Comparison of ENCODE assay signal across 9 mouse cellular contexts in genomic region chr2:148877016-148877770, GRCm38 (mm10). TPM values are rescaled to one million over a fixed set of nuclear protein-coding genes. Genes with fewer than 3 reads are reported as not detected.
DNase-seq lines count a peak whose midpoint lies in the region; ATAC-seq and TF ChIP-seq lines count a peak whose summit lies in the region.
"Had no signal": no experiment of that assay in that cellular context is flagged by ENCODE, and none has a peak within 500 bp of the region (broad histone marks: within the 10 kb centered on the region; RNA-seq: fewer than 3 reads in every experiment).

No protein-coding gene starts in this region.

- H3K9ac ChIP-seq in intestine, embryonic 16.5 days (ENCODE audit: low read depth, low read length), result no peak overlapping the region
- H3K9ac ChIP-seq: hindbrain, embryonic 15.5 days had no signal

- 26% methylated on average over 3 of the region's 3 CpGs for WGBS in intestine, embryonic 16.5 days
- WGBS in small intestine, adult 2 months, result 27% methylated on average over 3 of the region's 3 CpGs
- WGBS in cerebellum, adult 2 months, result 31% methylated on average over 3 of the region's 3 CpGs

- H3K4me2 ChIP-seq in intestine, embryonic 16.5 days (ENCODE audit: low read depth, low read length), result no peak overlapping the region
- H3K4me2 ChIP-seq: hindbrain, embryonic 15.5 days had no signal

- H3K4me3 ChIP-seq in cortical plate, adult 2 months (ENCODE audit: insufficient read depth, low read length), result no peak overlapping the region
- H3K4me3 ChIP-seq in intestine, embryonic 16.5 days (ENCODE audit: low read length), result no peak overlapping the region
- no peak overlapping the region for H3K4me3 ChIP-seq in small intestine, adult 2 months (ENCODE audit: low read depth, low read length)
- no peak overlapping the region for H3K4me3 ChIP-seq in cerebellum, adult 2 months (replicated peaks; ENCODE audit: insufficient read depth, low read depth, low read length)
- H3K4me3 ChIP-seq: hindbrain, embryonic 15.5 days had no signal

- H3K27me3 ChIP-seq in intestine, embryonic 16.5 days (replicated peaks; ENCODE audit: control insufficient read depth, insufficient read depth, low read length), result no peaks in the 10 kb centered on the region
- no peaks in the 10 kb centered on the region for H3K27me3 ChIP-seq in small intestine, adult 2 months (ENCODE audit: control insufficient read depth, insufficient read depth, low read length)
- no peaks in the 10 kb centered on the region for H3K27me3 ChIP-seq in cerebellum, adult 2 months (ENCODE audit: control insufficient read depth, insufficient read depth, low read length)
- H3K27me3 ChIP-seq: hindbrain, embryonic 15.5 days had no signal

- H3K4me1 ChIP-seq in cortical plate, adult 2 months (ENCODE audit: control insufficient read depth, insufficient read depth, low read length), result peaks cover 1% of the 10 kb centered on the region; the same call in 1 of the 2 replicates
- peaks cover 22% of the 10 kb centered on the region for H3K4me1 ChIP-seq in intestine, embryonic 16.5 days (ENCODE audit: control insufficient read depth, insufficient read depth, low read length)
- peaks cover 11% of the 10 kb centered on the region; the same call in 1 of the 2 replicates for H3K4me1 ChIP-seq in small intestine, adult 2 months (ENCODE audit: control insufficient read depth, insufficient read depth, insufficient read length, low read length)
- no peaks in the 10 kb centered on the region for H3K4me1 ChIP-seq in cerebellum, adult 2 months (ENCODE audit: control insufficient read depth, insufficient read depth, low read length)

- DNase-seq in ovary, adult 18-20 months (ENCODE audit: low spot score), result peak; percentile 16
- no peak for DNase-seq in ovary, postnatal 14 days (ENCODE audit: low spot score)
- DNase-seq in urinary bladder, postnatal 25 days (ENCODE audit: low spot score), result no peak
- DNase-seq in frontal cortex, postnatal 25 days (ENCODE audit: low spot score in 2 of 2), result no peak
- no peak for DNase-seq in cerebellum, adult 2 months

- peak overlapping the region; percentile 51; the same call in 1 of the 2 replicates for H3K27ac ChIP-seq in cortical plate, adult 2 months (ENCODE audit: insufficient read depth, low read length)
- peak overlapping the region; percentile 57 for H3K27ac ChIP-seq in intestine, embryonic 16.5 days (ENCODE audit: low read length)
- peak overlapping the region; percentile 55; the same call in 1 of the 2 replicates for H3K27ac ChIP-seq in small intestine, adult 2 months (ENCODE audit: insufficient read depth, low read depth, low read length)
- no peak overlapping the region for H3K27ac ChIP-seq in cerebellum, adult 2 months (ENCODE audit: insufficient read depth, low read length)
- H3K27ac ChIP-seq: hindbrain, embryonic 15.5 days had no signal

- no peaks in the 10 kb centered on the region for H3K9me3 ChIP-seq in intestine, embryonic 16.5 days (ENCODE audit: control insufficient read depth, low read length)
- H3K9me3 ChIP-seq: hindbrain, embryonic 15.5 days had no signal

- no peak for TF ChIP-seq CTCF in cortical plate, adult 2 months (IDR thresholded peaks at IDR 0.05; ENCODE audit: extremely low read depth, insufficient read depth, low read length)
- no peak for TF ChIP-seq CTCF in small intestine, adult 2 months (IDR thresholded peaks at IDR 0.05; ENCODE audit: extremely low read depth, insufficient read length, insufficient replicate concordance, low read depth, low read length)
- TF ChIP-seq CTCF in cerebellum, adult 2 months (IDR thresholded peaks at IDR 0.05; ENCODE audit: borderline replicate concordance, insufficient read depth, low read depth, low read length), result no peak

- H3K36me3 ChIP-seq in intestine, embryonic 16.5 days (ENCODE audit: control insufficient read depth, insufficient read depth, low read length), result 0 out of 2 replicates have a peak, but pooled peaks cover 1% of the 10 kb centered on the region
- no peaks in the 10 kb centered on the region for H3K36me3 ChIP-seq in small intestine, adult 2 months (ENCODE audit: control insufficient read depth, insufficient read depth, low read length)

- no peak for ATAC-seq in intestine, embryonic 16.5 days

- TF ChIP-seq POLR2A in cortical plate, adult 2 months (IDR thresholded peaks at IDR 0.05; ENCODE audit: extremely low read depth, insufficient read depth, low read length), result no peak
- no peak for TF ChIP-seq POLR2A in small intestine, adult 2 months (IDR thresholded peaks at IDR 0.05; ENCODE audit: low read depth, low read length)
- no peak for TF ChIP-seq POLR2A in cerebellum, adult 2 months (IDR thresholded peaks at IDR 0.05; ENCODE audit: borderline replicate concordance, insufficient read depth, low read length)

RNA-seq across cellular contexts. Expression of gene Cst3, which starts 1.7 kb away (rescaled TPM):
- polyA plus RNA-seq in cortical plate, adult 2 months (2012; rRNA removed), result 4,891 and 5,493 TPM in 2 replicates
- 337 and 360 TPM in 2 replicates for polyA plus RNA-seq in intestine, embryonic 16.5 days (2015; fragmentation: Nextera tagmentation; extraction: Ambion mirVana)
- 323 and 330 TPM in 2 replicates for polyA plus RNA-seq in small intestine, adult 2 months (2012; rRNA removed)
- 1,975 and 2,220 TPM in 2 replicates for polyA plus RNA-seq in cerebellum, adult 2 months (2012; rRNA removed)

RNA-seq across cellular contexts. Expression of gene 9230104L09Rik, which starts 12.4 kb away (rescaled TPM):
- polyA plus RNA-seq in cortical plate, adult 2 months (2012; rRNA removed), result not detected in 2 replicates
- polyA plus RNA-seq in intestine, embryonic 16.5 days (2015; fragmentation: Nextera tagmentation; extraction: Ambion mirVana), result not detected in 2 replicates
- polyA plus RNA-seq in small intestine, adult 2 months (2012; rRNA removed), result not detected in 2 replicates
- not detected in 2 replicates for polyA plus RNA-seq in cerebellum, adult 2 months (2012; rRNA removed)
- polyA plus RNA-seq: hindbrain, embryonic 15.5 days had no signal

RNA-seq across cellular contexts. Expression of gene Cst9, which starts 42.2 kb away (rescaled TPM):
- polyA plus RNA-seq in cortical plate, adult 2 months (2012; rRNA removed), result not detected in 2 replicates
- not detected in 2 replicates for polyA plus RNA-seq in intestine, embryonic 16.5 days (2015; fragmentation: Nextera tagmentation; extraction: Ambion mirVana)
- not detected in 2 replicates for polyA plus RNA-seq in small intestine, adult 2 months (2012; rRNA removed)
- polyA plus RNA-seq in cerebellum, adult 2 months (2012; rRNA removed), result not detected in 2 replicates
- polyA plus RNA-seq: hindbrain, embryonic 15.5 days had no signal

RNA-seq across cellular contexts. Expression of gene Cst13, which starts 57.3 kb away (rescaled TPM):
- not detected in 2 replicates for polyA plus RNA-seq in cortical plate, adult 2 months (2012; rRNA removed)
- polyA plus RNA-seq in intestine, embryonic 16.5 days (2015; fragmentation: Nextera tagmentation; extraction: Ambion mirVana), result not detected in 2 replicates
- not detected in 2 replicates for polyA plus RNA-seq in small intestine, adult 2 months (2012; rRNA removed)
- not detected in 2 replicates for polyA plus RNA-seq in cerebellum, adult 2 months (2012; rRNA removed)
- polyA plus RNA-seq: hindbrain, embryonic 15.5 days had no signal
